Mouse (Mus musculus) intestine, embryonic 14.5 days (tissue): ENCODE results near the gene Gm47841. TPM values are rescaled to one million over a fixed set of nuclear protein-coding genes. Genes with fewer than 3 reads are reported as not detected.

Source experiments
- ATAC-seq: fragments of 200-750 bp; cut with Nextera tagmentation; replicated peaks from 2 replicates; pipeline ENCODE4 v1.8.0; 2017; ENCODE audit warnings: low read depth, moderate number of reproducible peaks, moderate TSS enrichment, moderate library complexity; ENCODE audit not compliant: low FRiP score, low TSS enrichment
- DNase-seq: peaks from one replicate; pipeline ENCODE4 v3.0.0-alpha.2; 2018; ENCODE audit warnings: low spot score
- H3K27ac ChIP-seq: fragments of 300-500 bp; sonication (generic); 2 replicates; pipeline ENCODE4 v1.5.1; 2014; ENCODE audit warnings: low read depth, mild to moderate bottlenecking, control low read depth
- H3K27me3 ChIP-seq: fragments of 300-500 bp; sonication (generic); replicated peaks from 2 replicates; pipeline ENCODE4 v1.6.1; 2014; ENCODE audit warnings: low read length, control low read depth; ENCODE audit not compliant: control insufficient read depth, insufficient read depth
- H3K36me3 ChIP-seq: fragments of 300-500 bp; sonication (generic); 2 replicates; pipeline ENCODE4 v1.6.1; 2014; ENCODE audit warnings: low read length, control low read depth; ENCODE audit not compliant: control insufficient read depth, insufficient read depth
- H3K4me1 ChIP-seq: fragments of 300-500 bp; sonication (generic); replicated peaks from 2 replicates; pipeline ENCODE4 v1.6.1; 2014; ENCODE audit warnings: low read length, control low read depth, mixed read lengths; ENCODE audit not compliant: control insufficient read depth, insufficient read depth
- H3K4me2 ChIP-seq: fragments of 300-500 bp; sonication (generic); 2 replicates; pipeline ENCODE4 v1.6.1; 2014; ENCODE audit warnings: low read length
- H3K4me3 ChIP-seq: fragments of 300-500 bp; sonication (generic); 2 replicates; pipeline ENCODE4 v1.5.1; 2014; ENCODE audit warnings: low read depth, low read length, control low read depth, mixed read lengths
- H3K9ac ChIP-seq: fragments of 300-500 bp; sonication (generic); 2 replicates; pipeline ENCODE4 v1.6.1; 2014; ENCODE audit warnings: mild to moderate bottlenecking, low read length
- H3K9me3 ChIP-seq: fragments of 300-500 bp; sonication (generic); 2 replicates; pipeline ENCODE4 v1.6.1; 2016; ENCODE audit warnings: low read length, control low read depth; ENCODE audit not compliant: control insufficient read depth
- WGBS: fragments of 180-500 bp; shearing (Covaris S2); extraction: QIAGEN DNeasy Blood & Tissue Kit; methylation state at CpG from one replicate; pipeline ENCODE4 v1.1.7; 2014; 5-methylcytosine and 5-hydroxymethylcytosine counted together
- polyA plus RNA-seq: library from polyadenylated mRNA; unstranded; fragments of >200 nt; fragmentation: Nextera tagmentation; extraction: Ambion mirVana; gene quantifications from 2 replicates; pipeline ENCODE4 v1.2.1, GENCODE M21; 2014

The Gm47841 gene
- polyA plus RNA-seq, 1 experiment from 2014 or later = not detected

DNA sequence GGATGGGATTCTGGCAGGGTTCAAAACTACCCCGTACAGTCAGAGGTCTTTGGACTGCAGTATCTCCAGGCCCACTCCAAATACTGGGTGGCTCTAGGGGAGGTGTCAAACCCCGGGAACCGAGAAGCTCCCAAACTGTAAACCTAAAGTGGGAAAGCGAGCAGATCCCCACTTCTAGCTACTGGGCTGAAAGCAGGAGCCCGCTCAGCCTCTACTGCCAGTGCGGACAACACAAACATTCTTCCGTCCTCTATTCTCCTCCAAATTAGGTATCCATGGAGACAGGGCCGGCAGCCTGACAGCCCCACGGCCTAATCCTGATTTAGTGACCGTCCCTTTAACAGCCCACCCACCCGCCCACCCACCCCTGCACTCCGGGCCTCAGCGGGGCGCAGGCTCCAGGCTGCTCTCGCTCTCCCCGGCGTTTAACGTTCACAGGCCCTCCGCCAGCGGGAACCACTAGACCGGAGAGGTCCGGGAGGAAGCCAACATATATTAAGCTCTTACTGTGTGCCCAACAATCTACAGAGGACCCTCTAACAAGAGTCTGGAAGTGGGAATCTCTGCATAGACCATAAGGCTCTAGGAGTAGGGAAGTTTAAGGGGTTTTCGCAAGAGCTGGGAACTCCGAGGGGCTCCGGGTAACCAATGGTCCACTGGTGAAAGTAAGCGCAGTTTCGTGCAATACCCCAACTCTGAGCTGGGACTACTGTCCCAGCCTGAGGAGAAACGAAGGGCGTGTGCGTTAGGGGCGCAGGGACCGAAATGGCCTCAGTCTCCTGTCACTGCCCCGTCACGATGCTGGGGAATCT is 30.0 kb upstream of the Gm47841 start:
- peak overlapping the region; percentile 93 for H3K9ac ChIP-seq
- peak overlapping the region; percentile 88 for H3K27ac ChIP-seq
- H3K4me2 ChIP-seq = peak overlapping the region; percentile 70
- WGBS = 3% methylated on average over 34 of the region's 34 CpGs
- H3K9me3 ChIP-seq = no peaks in the 10 kb centered on the region
- peak; percentile 24 for ATAC-seq
- H3K4me1 ChIP-seq = peaks cover 50% of the 10 kb centered on the region
- peak overlapping the region; percentile 80 for H3K4me3 ChIP-seq
- DNase-seq = peak; percentile 80
- no peaks in the 10 kb centered on the region for H3K36me3 ChIP-seq
- no peaks in the 10 kb centered on the region for H3K27me3 ChIP-seq

DNA sequence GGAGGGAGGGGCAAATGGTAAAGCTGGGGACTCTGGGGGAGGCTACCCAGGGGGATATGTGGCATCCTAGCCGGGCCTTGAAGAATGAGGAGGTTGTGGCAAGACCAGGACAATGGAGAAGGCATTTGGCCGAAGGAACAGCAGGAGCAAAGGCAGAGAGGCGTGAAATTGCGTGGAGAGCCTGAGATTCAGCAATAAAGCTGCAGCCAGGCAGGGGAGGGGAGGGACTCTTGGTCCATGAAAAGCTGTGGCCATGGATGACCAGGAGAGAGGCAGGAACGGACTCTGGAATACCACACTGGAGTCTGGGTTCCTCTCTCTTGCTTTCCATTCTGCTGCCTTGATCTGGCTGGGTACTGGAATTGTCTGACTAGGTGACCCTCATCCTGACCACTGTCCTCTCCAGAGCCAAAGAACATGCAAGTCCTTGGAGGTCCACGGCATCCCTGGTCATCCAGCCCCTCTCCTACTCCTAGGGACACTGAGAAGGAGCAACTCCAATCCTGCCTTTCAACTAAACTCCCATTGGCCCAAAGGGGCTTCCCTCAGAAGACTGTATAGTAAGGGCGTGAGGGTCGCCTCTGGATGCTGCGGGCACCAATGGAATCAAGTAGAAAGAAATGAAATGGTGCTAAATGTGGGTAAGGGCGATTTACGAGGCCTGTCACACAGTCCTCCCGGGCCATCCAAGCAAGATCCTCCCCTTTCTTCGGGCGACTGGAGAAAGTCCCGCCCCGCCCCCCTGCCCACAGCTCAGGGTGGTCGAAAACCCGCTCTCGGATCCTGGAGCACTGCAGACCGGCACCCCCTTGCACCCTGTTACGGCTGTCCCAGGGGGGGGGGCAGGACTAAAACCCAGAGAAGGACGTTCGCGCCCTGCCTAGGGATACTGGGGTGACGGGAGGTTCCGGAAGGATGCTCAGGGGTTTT is 29.1 kb upstream of the Gm47841 start:
- H3K36me3 ChIP-seq = no peaks in the 10 kb centered on the region
- peak overlapping the region; percentile 80 for H3K4me3 ChIP-seq
- H3K9ac ChIP-seq = peak overlapping the region; percentile 93
- whole genome bisulfite sequencing = 14% methylated on average over 26 of the region's 26 CpGs
- H3K4me2 ChIP-seq = peak overlapping the region; percentile 70
- H3K9me3 ChIP-seq = no peaks in the 10 kb centered on the region
- H3K27me3 ChIP-seq = no peaks in the 10 kb centered on the region
- H3K4me1 ChIP-seq = peaks cover 46% of the 10 kb centered on the region
- H3K27ac ChIP-seq = peak overlapping the region; percentile 88; the same call in 1 of the 2 replicates
- ATAC-seq = no peak
- no peak for DNase-seq

GRCm38 (mm10) chr15:101075656-101076055 is 28.5 kb upstream of the Gm47841 start:
- H3K36me3 ChIP-seq = no peaks in the 10 kb centered on the region

DNA sequence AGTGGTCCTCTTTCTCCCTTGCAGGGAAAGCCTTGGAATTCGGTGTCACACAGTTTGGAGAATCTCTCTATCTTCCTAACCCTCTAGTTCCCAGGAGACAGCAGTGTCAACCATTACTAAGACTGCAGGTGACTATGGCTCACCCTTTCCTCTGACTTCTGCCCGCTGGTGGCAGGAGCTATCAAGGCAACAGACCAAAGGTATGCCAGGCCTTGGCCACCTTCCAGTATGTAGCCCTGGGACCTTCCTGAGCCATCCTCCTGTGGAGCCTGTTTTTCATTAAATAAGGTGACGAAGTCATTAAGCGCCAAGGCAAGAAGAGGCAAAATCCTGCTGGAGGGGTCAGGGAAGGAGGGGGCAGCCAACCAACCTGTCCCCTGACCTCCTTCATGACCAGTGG is 28.0 kb upstream of the Gm47841 start:
- H3K9me3 ChIP-seq = no peaks in the 10 kb centered on the region
- no peak overlapping the region for H3K9ac ChIP-seq
- no peak overlapping the region for H3K27ac ChIP-seq
- H3K36me3 ChIP-seq = no peaks in the 10 kb centered on the region
- DNase-seq (no peak), ATAC-seq (no peak)
- WGBS = 79% methylated on average over 4 of the region's 4 CpGs
- H3K4me2 ChIP-seq = no peak overlapping the region
- H3K4me1 ChIP-seq = peaks cover 55% of the 10 kb centered on the region
- no peak overlapping the region for H3K4me3 ChIP-seq
- H3K27me3 ChIP-seq = no peaks in the 10 kb centered on the region

More at GRCm38 (mm10) chr15:101075656-101076055, 28.5 kb upstream of the Gm47841 start:
- Histone ChIP-seq H3K4me1 (peaks cover 50% of the 10 kb centered on the region), H3K9ac (no peak overlapping the region), H3K27ac (no peak overlapping the region), H3K4me3 (no peak overlapping the region), H3K4me2 (peak overlapping the region; percentile 14; the same call in 1 of the 2 replicates), H3K9me3 (no peaks in the 10 kb centered on the region), H3K27me3 (no peaks in the 10 kb centered on the region)
- WGBS = 44% methylated on average over 5 of the region's 5 CpGs
- no peak for DNase-seq
- ATAC-seq = no peak

GRCm38 (mm10) chr15:101074067-101074466 is 26.9 kb upstream of the Gm47841 start:
- no peak for ATAC-seq
- no peak overlapping the region for H3K27ac ChIP-seq
- 81% methylated on average over 5 of the region's 5 CpGs for WGBS
- no peak overlapping the region for H3K4me2 ChIP-seq
- H3K27me3 ChIP-seq = no peaks in the 10 kb centered on the region
- no peak overlapping the region for H3K9ac ChIP-seq
- DNase-seq = no peak
- H3K36me3 ChIP-seq = no peaks in the 10 kb centered on the region
- peaks cover 62% of the 10 kb centered on the region for H3K4me1 ChIP-seq
- no peak overlapping the region for H3K4me3 ChIP-seq
- no peaks in the 10 kb centered on the region for H3K9me3 ChIP-seq

- Histone ChIP-seq H3K4me1 (peaks cover 72% of the 10 kb centered on the region), H3K9me3 (no peaks in the 10 kb centered on the region), H3K4me2 (no peak overlapping the region), H3K4me3 (no peak overlapping the region), H3K27ac (no peak overlapping the region), H3K36me3 (no peaks in the 10 kb centered on the region), H3K9ac (no peak overlapping the region), H3K27me3 (no peaks in the 10 kb centered on the region)
- no peak for ATAC-seq
- no peak for DNase-seq
- 67% methylated on average over 2 of the region's 2 CpGs for WGBS
Observed at GRCm38 (mm10) chr15:101072736-101073135, 25.5 kb upstream of the Gm47841 start.

DNA sequence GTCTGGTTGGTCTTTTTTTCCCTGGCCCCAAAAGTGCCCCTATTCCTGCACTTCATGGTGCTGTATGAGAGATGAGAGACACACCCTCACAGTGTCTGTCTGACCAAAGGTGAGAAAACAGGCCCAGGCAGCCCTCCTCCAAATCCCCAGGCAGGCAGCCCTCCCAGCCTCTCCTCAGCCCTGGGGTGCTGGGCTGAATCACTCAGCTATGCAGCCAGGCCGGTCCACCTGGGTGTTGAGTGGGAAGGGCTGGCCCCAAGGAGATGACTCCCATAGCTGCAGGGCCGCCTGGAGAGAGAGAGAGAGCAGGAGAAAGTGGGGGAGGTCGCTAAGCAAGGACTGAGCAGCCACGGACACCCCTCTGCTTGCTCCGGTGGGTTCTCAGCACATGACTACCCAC is 23.6 kb upstream of the Gm47841 start:
- Histone ChIP-seq H3K36me3 (no peaks in the 10 kb centered on the region), H3K4me3 (no peak overlapping the region), H3K4me2 (no peak overlapping the region; the same call in 1 of the 2 replicates), H3K9me3 (no peaks in the 10 kb centered on the region), H3K27ac (peak overlapping the region; percentile 44; the same call in 1 of the 2 replicates), H3K27me3 (no peaks in the 10 kb centered on the region), H3K4me1 (peaks cover 76% of the 10 kb centered on the region), H3K9ac (no peak overlapping the region)
- WGBS = 30% methylated on average over 5 of the region's 5 CpGs
- DNase-seq (peak; percentile 72), ATAC-seq (peak; percentile 54)

- Histone ChIP-seq H3K27me3 (no peaks in the 10 kb centered on the region), H3K36me3 (no peaks in the 10 kb centered on the region), H3K27ac (peak overlapping the region; percentile 44), H3K9me3 (no peaks in the 10 kb centered on the region), H3K4me1 (peaks cover 78% of the 10 kb centered on the region), H3K4me3 (no peak overlapping the region), H3K4me2 (no peak overlapping the region), H3K9ac (no peak overlapping the region)
- no peak for ATAC-seq
- DNase-seq = no peak
- 48% methylated on average over 9 of the region's 9 CpGs for WGBS
Observed at GRCm38 (mm10) chr15:101069641-101070190, 22.5 kb upstream of the Gm47841 start.
